8 mouse cellular contexts compared by ENCODE assay signal in genomic region chr7:44428968-44429521, GRCm38 (mm10). TPM values are rescaled to one million over a fixed set of nuclear protein-coding genes. Genes with fewer than 3 reads are reported as not detected.
DNase-seq lines count a peak whose midpoint lies in the region; ATAC-seq and TF ChIP-seq lines count a peak whose summit lies in the region.

Lrrc4b (plus strand) TSS chr7:44429018.

- DNase-seq in lung, postnatal 0 days (ENCODE audit: low spot score), result no peak
- no peak for DNase-seq in lung, adult 2 months
- peak; percentile 87 for DNase-seq in right cerebral cortex, postnatal 4 days
- DNase-seq in B cell, adult 2 months, result no peak
- no peak for DNase-seq in kidney, adult 9 months

- H3K4me3 ChIP-seq in lung, postnatal 0 days (ENCODE audit: low read depth, low read length), result peak within 1 kb of the TSS; percentile 30
- H3K4me3 ChIP-seq in lung, adult 2 months (replicated peaks; ENCODE audit: extremely low read depth, low read depth, low read length), result no peak within 1 kb of the TSS
- H3K4me3 ChIP-seq in forebrain, embryonic 13.5 days, result peak within 1 kb of the TSS; percentile 82
- H3K4me3 ChIP-seq in hindbrain, embryonic 13.5 days, result peak within 1 kb of the TSS; percentile 77
- peak within 1 kb of the TSS; percentile 64 for H3K4me3 ChIP-seq in limb, embryonic 13.5 days

- no peaks in the 10 kb centered on the region for H3K36me3 ChIP-seq in lung, postnatal 0 days (ENCODE audit: insufficient read depth, low read length)
- peaks cover 2% of the 10 kb centered on the region; the same call in 1 of the 2 replicates for H3K36me3 ChIP-seq in forebrain, embryonic 13.5 days (ENCODE audit: poor library complexity, severe bottlenecking)
- H3K36me3 ChIP-seq in hindbrain, embryonic 13.5 days, result no peaks in the 10 kb centered on the region; the same call in 1 of the 2 replicates
- no peaks in the 10 kb centered on the region for H3K36me3 ChIP-seq in limb, embryonic 13.5 days

- peaks cover 25% of the 10 kb centered on the region for H3K27me3 ChIP-seq in lung, postnatal 0 days (replicated peaks; ENCODE audit: insufficient read depth, low read length)
- no peaks in the 10 kb centered on the region; the same call in 1 of the 2 replicates for H3K27me3 ChIP-seq in forebrain, embryonic 13.5 days
- H3K27me3 ChIP-seq in hindbrain, embryonic 13.5 days, result no peaks in the 10 kb centered on the region
- peaks cover 78% of the 10 kb centered on the region for H3K27me3 ChIP-seq in limb, embryonic 13.5 days

- no peak within 1 kb of the TSS for H3K27ac ChIP-seq in lung, postnatal 0 days (ENCODE audit: low read length)
- H3K27ac ChIP-seq in forebrain, embryonic 13.5 days, result peak within 1 kb of the TSS; percentile 99
- H3K27ac ChIP-seq in hindbrain, embryonic 13.5 days, result peak within 1 kb of the TSS; percentile 100
- no peak within 1 kb of the TSS; the same call in 1 of the 2 replicates for H3K27ac ChIP-seq in limb, embryonic 13.5 days

- no peak for TF ChIP-seq POLR2A in lung, adult 2 months (IDR thresholded peaks at IDR 0.05; ENCODE audit: borderline replicate concordance, extremely low read depth, low read depth, low read length)

- H3K9ac ChIP-seq in lung, postnatal 0 days (replicated peaks; ENCODE audit: low read depth), result no peak within 1 kb of the TSS
- H3K9ac ChIP-seq in forebrain, embryonic 13.5 days, result peak within 1 kb of the TSS; percentile 97
- peak within 1 kb of the TSS; percentile 98 for H3K9ac ChIP-seq in hindbrain, embryonic 13.5 days
- peak within 1 kb of the TSS; percentile 78 for H3K9ac ChIP-seq in limb, embryonic 13.5 days

- TF ChIP-seq EP300 in lung, postnatal 0 days (IDR thresholded peaks at IDR 0.05), result no peak

- no peak for ATAC-seq in lung, postnatal 0 days
- ATAC-seq in forebrain, embryonic 13.5 days, result peak; percentile 73
- ATAC-seq in hindbrain, embryonic 13.5 days (ENCODE audit: low FRiP score), result peak; percentile 60
- 0 out of 2 replicates have a peak, but pooled peaks have one; percentile 17 for ATAC-seq in limb, embryonic 13.5 days (ENCODE audit: low FRiP score, low read depth)

- no peak for TF ChIP-seq CTCF in lung, postnatal 0 days (IDR thresholded peaks at IDR 0.05)
- no peak for TF ChIP-seq CTCF in lung, adult 2 months (IDR thresholded peaks at IDR 0.05; ENCODE audit: insufficient read depth, low read length)

- H3K9me3 ChIP-seq in lung, postnatal 0 days (ENCODE audit: low read length), result no peaks in the 10 kb centered on the region
- H3K9me3 ChIP-seq in forebrain, embryonic 13.5 days (replicated peaks), result no peaks in the 10 kb centered on the region
- no peaks in the 10 kb centered on the region for H3K9me3 ChIP-seq in hindbrain, embryonic 13.5 days
- H3K9me3 ChIP-seq in limb, embryonic 13.5 days, result no peaks in the 10 kb centered on the region

- H3K4me1 ChIP-seq in lung, postnatal 0 days (ENCODE audit: insufficient read depth, low read depth, low read length), result no peaks in the 10 kb centered on the region
- no peaks in the 10 kb centered on the region for H3K4me1 ChIP-seq in lung, adult 2 months (ENCODE audit: control insufficient read depth, insufficient read depth, low read length)
- peaks cover 57% of the 10 kb centered on the region for H3K4me1 ChIP-seq in forebrain, embryonic 13.5 days
- H3K4me1 ChIP-seq in hindbrain, embryonic 13.5 days (replicated peaks), result peaks cover 57% of the 10 kb centered on the region
- peaks cover 25% of the 10 kb centered on the region for H3K4me1 ChIP-seq in limb, embryonic 13.5 days

- peak within 1 kb of the TSS; percentile 57 for H3K4me2 ChIP-seq in lung, postnatal 0 days (replicated peaks; ENCODE audit: low read depth, low read length)
- H3K4me2 ChIP-seq in forebrain, embryonic 13.5 days, result peak within 1 kb of the TSS; percentile 95
- H3K4me2 ChIP-seq in hindbrain, embryonic 13.5 days, result peak within 1 kb of the TSS; percentile 96
- H3K4me2 ChIP-seq in limb, embryonic 13.5 days (replicated peaks), result peak within 1 kb of the TSS; percentile 81

- 2% methylated on average over 29 of the region's 69 CpGs for WGBS in lung, postnatal 0 days
- WGBS in lung, adult 2 months, result 3% methylated on average over 61 of the region's 69 CpGs
- under 1% methylated on average over 60 of the region's 69 CpGs for WGBS in forebrain, embryonic 13.5 days
- under 1% methylated on average over 51 of the region's 69 CpGs for whole genome bisulfite sequencing in hindbrain, embryonic 13.5 days
- WGBS in limb, embryonic 13.5 days, result under 1% methylated on average over 30 of the region's 69 CpGs

RNA-seq across cellular contexts. Expression of gene Lrrc4b, which starts in this region (rescaled TPM):
- 0.51 and 0.76 TPM in 2 replicates for polyA plus RNA-seq in lung, postnatal 0 days (2015; fragmentation: Nextera tagmentation; extraction: Ambion mirVana)
- 4.5 and 4.9 TPM in 2 replicates for polyA plus RNA-seq in lung, adult 2 months (2012; rRNA removed)
- polyA plus RNA-seq in forebrain, embryonic 13.5 days (2015; fragmentation: Nextera tagmentation; extraction: Ambion mirVana), result 11.6 and 12.6 TPM in 2 replicates
- polyA plus RNA-seq in hindbrain, embryonic 13.5 days (2015; fragmentation: Nextera tagmentation; extraction: Ambion mirVana), result 14.6 and 15.6 TPM in 2 replicates
- 1.00 and 1.2 TPM in 2 replicates for polyA plus RNA-seq in limb, embryonic 13.5 days (2015; fragmentation: Nextera tagmentation; extraction: Ambion mirVana)

Comparison
In these comparisons a context has a peak if more than half of its experiments do, and no peak if none do; other contexts are left out.
1. H3K27ac ChIP-seq: peak in forebrain, embryonic 13.5 days (single experiment) and hindbrain, embryonic 13.5 days (single experiment); none in lung, postnatal 0 days (single experiment) and limb, embryonic 13.5 days (single experiment).
2. Peak in every context shown above with its lines, with median percentiles within 50 percentile points of each other: H3K4me2 ChIP-seq.